Mouse (Mus musculus): Measurements from ENCODE around the gene Efcab14. TPM values are rescaled to one million over a fixed set of nuclear protein-coding genes. Genes with fewer than 3 reads are reported as not detected.

Gene Efcab14
- polyA plus RNA-seq, 2 experiments: 6.9 to 12.0 TPM

- 70% methylated on average over 4 of the region's 4 CpGs for WGBS (ENCODE audit: insufficient replicate concordance)
- no peak for DNase-seq (ENCODE audit: low read depth in 3 of 3, low spot score in 3 of 3)
- H3K4me2 ChIP-seq (ENCODE audit: low read depth): no peak overlapping the region
- H3K4me1 ChIP-seq (replicated peaks; ENCODE audit: control insufficient read depth in 2 of 2, insufficient read depth in 2 of 2, low read length in 1 of 2): no peaks in the 10 kb centered on the region
- ATAC-seq (ENCODE audit: insufficient read depth): no peak
- H3K36me3 ChIP-seq (replicated peaks; ENCODE audit: control insufficient read depth, insufficient read depth, low read depth): no peaks in the 10 kb centered on the region; the same call in 1 of the 2 replicates
- no peak overlapping the region for H3K4me3 ChIP-seq (ENCODE audit: insufficient read depth in 1 of 2, low read depth in 2 of 2, low read length in 2 of 2)
- TF ChIP-seq EP300 (IDR thresholded peaks at IDR 0.05; ENCODE audit: low read depth): no peak
- no peak overlapping the region for H3K9ac ChIP-seq (replicated peaks)
- H3K27me3 ChIP-seq (ENCODE audit: control insufficient read depth, insufficient read depth, low read length): no peaks in the 10 kb centered on the region
- H3K27ac ChIP-seq: no peak overlapping the region
- no peaks in the 10 kb centered on the region for H3K9me3 ChIP-seq (ENCODE audit: control insufficient read depth, low read length)
Observed at GRCm38 (mm10) chr4:115812326-115812725, 74.8 kb downstream of the Efcab14 start.

GRCm38 (mm10) chr4:115815606-115816005 lies 78.1 kb downstream of the Efcab14 start:
- no peaks in the 10 kb centered on the region; the same call in 1 of the 2 replicates for H3K36me3 ChIP-seq (replicated peaks; ENCODE audit: control insufficient read depth, insufficient read depth, low read depth)
- no peak for ATAC-seq (ENCODE audit: insufficient read depth)
- no peak for TF ChIP-seq EP300 (IDR thresholded peaks at IDR 0.05; ENCODE audit: low read depth)
- TF ChIP-seq CTCF (IDR thresholded peaks at IDR 0.05; ENCODE audit: low read depth): no peak

GRCm38 (mm10) chr4:115820199-115820598 lies 82.7 kb downstream of the Efcab14 start:
- no peak overlapping the region for H3K9ac ChIP-seq (replicated peaks)
- peaks cover 25 to 34% of the 10 kb centered on the region in 2 experiments for H3K4me1 ChIP-seq (replicated peaks; ENCODE audit: control insufficient read depth in 2 of 2, insufficient read depth in 2 of 2, low read length in 1 of 2)
- no peaks in the 10 kb centered on the region for H3K27me3 ChIP-seq (ENCODE audit: control insufficient read depth, insufficient read depth, low read length)
- no peak overlapping the region for H3K4me2 ChIP-seq (ENCODE audit: low read depth)
- no peaks in the 10 kb centered on the region for H3K9me3 ChIP-seq (ENCODE audit: control insufficient read depth, low read length)
- WGBS (ENCODE audit: insufficient replicate concordance): 50% methylated on average over 3 of the region's 3 CpGs
- DNase-seq (ENCODE audit: low read depth in 3 of 3, low spot score in 3 of 3) (no peak), ATAC-seq (ENCODE audit: insufficient read depth) (no peak)
- TF ChIP-seq EP300 (IDR thresholded peaks at IDR 0.05; ENCODE audit: low read depth): no peak
- TF ChIP-seq CTCF (IDR thresholded peaks at IDR 0.05; ENCODE audit: low read depth): no peak
- H3K4me3 ChIP-seq (ENCODE audit: insufficient read depth in 1 of 2, low read depth in 2 of 2, low read length in 2 of 2): no peak overlapping the region
- no peaks in the 10 kb centered on the region for H3K36me3 ChIP-seq (replicated peaks; ENCODE audit: control insufficient read depth, insufficient read depth, low read depth)
- no peak overlapping the region for H3K27ac ChIP-seq

More at GRCm38 (mm10) chr4:115815606-115816005, 78.1 kb downstream of the Efcab14 start:
- DNase-seq (ENCODE audit: low read depth in 3 of 3, low spot score in 3 of 3): no peak
- Histone ChIP-seq H3K27ac (no peak overlapping the region), H3K27me3 (ENCODE audit: control insufficient read depth, insufficient read depth, low read length) (no peaks in the 10 kb centered on the region), H3K9ac (replicated peaks) (no peak overlapping the region), H3K4me2 (ENCODE audit: low read depth) (no peak overlapping the region), H3K9me3 (ENCODE audit: control insufficient read depth, low read length) (no peaks in the 10 kb centered on the region), H3K4me3 (ENCODE audit: insufficient read depth in 1 of 2, low read depth in 2 of 2, low read length in 2 of 2) (no peak overlapping the region), H3K4me1 (replicated peaks; ENCODE audit: control insufficient read depth in 2 of 2, insufficient read depth in 2 of 2, low read length in 1 of 2) (peaks cover 0 to 2% of the 10 kb centered on the region in 2 experiments; a peak in 2 of 4 replicates)
- WGBS (ENCODE audit: insufficient replicate concordance): 80% methylated on average over 5 of the region's 5 CpGs

GRCm38 (mm10) chr4:115820944-115821343 lies 83.4 kb downstream of the Efcab14 start:
- H3K4me2 ChIP-seq (ENCODE audit: low read depth): no peak overlapping the region
- no peak for TF ChIP-seq CTCF (IDR thresholded peaks at IDR 0.05; ENCODE audit: low read depth)
- TF ChIP-seq EP300 (IDR thresholded peaks at IDR 0.05; ENCODE audit: low read depth): no peak
- no peaks in the 10 kb centered on the region for H3K36me3 ChIP-seq (replicated peaks; ENCODE audit: control insufficient read depth, insufficient read depth, low read depth)
- H3K4me1 ChIP-seq (replicated peaks; ENCODE audit: control insufficient read depth in 2 of 2, insufficient read depth in 2 of 2, low read length in 1 of 2): peaks cover 27 to 40% of the 10 kb centered on the region in 2 experiments
- no peak overlapping the region for H3K27ac ChIP-seq
- H3K9me3 ChIP-seq (ENCODE audit: control insufficient read depth, low read length): no peaks in the 10 kb centered on the region
- ATAC-seq (ENCODE audit: insufficient read depth) (no peak), DNase-seq (ENCODE audit: low read depth in 3 of 3, low spot score in 3 of 3) (no peak)
- 69% methylated on average over 3 of the region's 3 CpGs for WGBS (ENCODE audit: insufficient replicate concordance)
- no peak overlapping the region for H3K9ac ChIP-seq (replicated peaks)
- no peaks in the 10 kb centered on the region for H3K27me3 ChIP-seq (ENCODE audit: control insufficient read depth, insufficient read depth, low read length)
- no peak overlapping the region for H3K4me3 ChIP-seq (ENCODE audit: insufficient read depth in 1 of 2, low read depth in 2 of 2, low read length in 2 of 2)

GRCm38 (mm10) chr4:115821431-115821830 lies 83.9 kb downstream of the Efcab14 start:
- ATAC-seq (ENCODE audit: insufficient read depth) (no peak), DNase-seq (ENCODE audit: low read depth in 3 of 3, low spot score in 3 of 3) (no peak)
- no peak overlapping the region for H3K9ac ChIP-seq (replicated peaks)
- H3K4me1 ChIP-seq (replicated peaks; ENCODE audit: control insufficient read depth in 2 of 2, insufficient read depth in 2 of 2, low read length in 1 of 2): peaks cover 27 to 40% of the 10 kb centered on the region in 2 experiments
- no peak overlapping the region for H3K27ac ChIP-seq
- H3K4me2 ChIP-seq (ENCODE audit: low read depth): no peak overlapping the region
- H3K36me3 ChIP-seq (replicated peaks; ENCODE audit: control insufficient read depth, insufficient read depth, low read depth): no peaks in the 10 kb centered on the region
- no peak overlapping the region for H3K4me3 ChIP-seq (ENCODE audit: insufficient read depth in 1 of 2, low read depth in 2 of 2, low read length in 2 of 2)
- no peaks in the 10 kb centered on the region for H3K9me3 ChIP-seq (ENCODE audit: control insufficient read depth, low read length)
- TF ChIP-seq CTCF (IDR thresholded peaks at IDR 0.05; ENCODE audit: low read depth): no peak
- no peak for TF ChIP-seq EP300 (IDR thresholded peaks at IDR 0.05; ENCODE audit: low read depth)
- H3K27me3 ChIP-seq (ENCODE audit: control insufficient read depth, insufficient read depth, low read length): no peaks in the 10 kb centered on the region

All from liver, embryonic 14.5 days (tissue).